ENCODE assay signal across 23 mouse cellular contexts in the genomic region with DNA sequence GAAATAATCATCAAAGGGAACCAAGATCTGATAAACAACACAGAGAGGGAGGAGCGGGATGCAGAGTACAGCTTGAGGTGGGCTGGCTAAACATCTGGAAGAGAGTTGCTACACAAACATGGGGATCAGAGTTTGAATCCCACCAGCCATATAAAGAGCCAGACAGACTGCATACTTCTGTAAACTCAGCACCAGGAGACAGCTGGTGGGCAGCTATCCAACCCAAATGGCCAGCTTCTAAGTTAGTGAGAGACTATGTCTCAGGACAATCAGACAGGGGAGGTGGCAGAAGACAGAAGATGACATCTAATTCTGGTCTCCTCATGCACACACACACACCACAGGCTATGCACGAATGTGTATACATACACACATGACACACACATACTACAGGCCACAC. TPM values are rescaled to one million over a fixed set of nuclear protein-coding genes. Genes with fewer than 3 reads are reported as not detected.
A peak's percentile ranks its signal among the peaks of the same experiment; 100 is the strongest.
DNase-seq lines count a peak whose midpoint lies in the region; ATAC-seq lines count a peak whose summit lies in the region.
"Had no signal": no experiment of that assay in that cellular context is flagged by ENCODE, and none has a peak within 500 bp of the region (broad histone marks: within the 10 kb centered on the region; RNA-seq: fewer than 3 reads in every experiment).

No protein-coding gene starts in this region.

- H3K4me3 ChIP-seq in limb, embryonic 12.5 days (replicated peaks) = no peak overlapping the region
- no peak overlapping the region for H3K4me3 ChIP-seq in limb, embryonic 10.5 days
- H3K4me3 ChIP-seq: embryonic facial prominence, embryonic 10.5 days; embryonic facial prominence, embryonic 12.5 days; forebrain, embryonic 13.5 days; forebrain, embryonic 15.5 days had no signal

- peak; percentile 12 to 20 for DNase-seq in cerebellum, postnatal 10 days
- no peak for DNase-seq in cerebellum, adult 9-11 months
- no peak for DNase-seq in limb, embryonic 10.5 days (ENCODE audit: low spot score)
- DNase-seq: adrenal gland, adult 8-10 months; adrenal gland, postnatal 14 days; adrenal gland, postnatal 36 days; B cell, adult 2 months; cerebellum, adult 11-12 months; cerebellum, adult 2 months; cerebellum, adult 9-10 months; cerebellum, postnatal 25 days; forebrain, postnatal 0 days had no signal

- H3K4me2 ChIP-seq in limb, embryonic 12.5 days = no peak overlapping the region
- H3K4me2 ChIP-seq: embryonic facial prominence, embryonic 12.5 days; forebrain, embryonic 13.5 days; forebrain, embryonic 15.5 days had no signal

- no peak overlapping the region for H3K27ac ChIP-seq in limb, embryonic 12.5 days
- H3K27ac ChIP-seq in limb, embryonic 10.5 days = no peak overlapping the region
- H3K27ac ChIP-seq: embryonic facial prominence, embryonic 10.5 days; embryonic facial prominence, embryonic 12.5 days; forebrain, embryonic 13.5 days; forebrain, embryonic 15.5 days had no signal

- H3K4me1 ChIP-seq in limb, embryonic 12.5 days (replicated peaks) = peaks cover 13% of the 10 kb centered on the region
- peaks cover 6% of the 10 kb centered on the region; the same call in 1 of the 2 replicates for H3K4me1 ChIP-seq in limb, embryonic 10.5 days

- 0 out of 2 replicates have a peak, but pooled peaks have one; percentile 20 for ATAC-seq in limb, embryonic 12.5 days (ENCODE audit: insufficient number of reproducible peaks, insufficient read depth, low FRiP score, low TSS enrichment, low read depth)
- ATAC-seq in monocyte, adult 5-6 weeks (replicated peaks; ENCODE audit: insufficient number of reproducible peaks, low FRiP score, low TSS enrichment, poor library complexity, severe bottlenecking) = 0 out of 2 replicates have a peak, but pooled peaks have one; percentile 27
- ATAC-seq: activated CD4-positive, CD25-positive, alpha-beta regulatory T cell, adult 4 months; CD4-positive, CD25-positive, alpha-beta regulatory T cell, adult 4 months; forebrain, embryonic 13.5 days; forebrain, embryonic 15.5 days; forebrain, postnatal 0 days; Patski had no signal

- no peaks in the 10 kb centered on the region for H3K9me3 ChIP-seq in limb, embryonic 12.5 days
- H3K9me3 ChIP-seq in limb, embryonic 10.5 days (replicated peaks) = no peaks in the 10 kb centered on the region
- H3K9me3 ChIP-seq: embryonic facial prominence, embryonic 10.5 days; embryonic facial prominence, embryonic 12.5 days; forebrain, embryonic 13.5 days; forebrain, embryonic 15.5 days; G1E had no signal

- no peak overlapping the region for H3K9ac ChIP-seq in limb, embryonic 12.5 days (replicated peaks)
- H3K9ac ChIP-seq: embryonic facial prominence, embryonic 12.5 days; forebrain, embryonic 13.5 days; forebrain, embryonic 15.5 days; forebrain, postnatal 0 days had no signal

- 88% methylated on average over 2 of the region's 2 CpGs for WGBS in limb, embryonic 12.5 days
- WGBS in limb, embryonic 10.5 days = 97% methylated on average over 2 of the region's 2 CpGs

- no peaks in the 10 kb centered on the region for H3K36me3 ChIP-seq in limb, embryonic 12.5 days
- H3K36me3 ChIP-seq in limb, embryonic 10.5 days = no peaks in the 10 kb centered on the region
- H3K36me3 ChIP-seq: embryonic facial prominence, embryonic 10.5 days; embryonic facial prominence, embryonic 12.5 days; forebrain, embryonic 15.5 days; G1E had no signal

- H3K27me3 ChIP-seq in limb, embryonic 12.5 days = no peaks in the 10 kb centered on the region
- H3K27me3 ChIP-seq in limb, embryonic 10.5 days (ENCODE audit: low read depth, poor library complexity, severe bottlenecking) = no peaks in the 10 kb centered on the region
- H3K27me3 ChIP-seq: CH12.LX; embryonic facial prominence, embryonic 12.5 days; forebrain, embryonic 13.5 days; forebrain, embryonic 15.5 days; Patski had no signal

RNA-seq across cellular contexts. Expression of gene Ndufaf2, which starts 32.2 kb away (rescaled TPM):
- polyA plus RNA-seq in limb, embryonic 12.5 days (2016; fragmentation: Nextera tagmentation; extraction: Ambion mirVana) = 94.2 and 98.5 TPM in 2 replicates
- polyA plus RNA-seq in limb, embryonic 10.5 days (2016; fragmentation: Nextera tagmentation; extraction: Ambion mirVana) = 89.8 and 111 TPM in 2 replicates
- 11.4 to 19.9 TPM (median 19.1 TPM) in 3 replicates for total RNA-seq in monocyte, adult 5-6 weeks (2017)

RNA-seq across cellular contexts. Expression of gene Ercc8, which starts 32.3 kb away (rescaled TPM):
- polyA plus RNA-seq in limb, embryonic 12.5 days (2016; fragmentation: Nextera tagmentation; extraction: Ambion mirVana) = 22.5 and 22.8 TPM in 2 replicates
- polyA plus RNA-seq in limb, embryonic 10.5 days (2016; fragmentation: Nextera tagmentation; extraction: Ambion mirVana) = 27.3 and 29.6 TPM in 2 replicates
- 5.8 to 15.7 TPM (median 8.4 TPM) in 3 replicates for total RNA-seq in monocyte, adult 5-6 weeks (2017)

Comparison
In these comparisons a context has a peak if more than half of its experiments do, and no peak if none do; other contexts are left out.
1. DNase-seq: peak in cerebellum, postnatal 10 days (2 of 2); none in cerebellum, adult 9-11 months (single experiment) and limb, embryonic 10.5 days (single experiment).